Mouse (Mus musculus) liver, adult 2 months (tissue): ENCODE results near the gene Mmp9. TPM values are rescaled to one million over a fixed set of nuclear protein-coding genes. Genes with fewer than 3 reads are reported as not detected.

ENCODE experiments used
- DNase-seq: peaks from one replicate; pipeline ENCODE4 v3.0.0-alpha.2; 2011; ENCODE audit warnings: low read depth, low spot score; ENCODE audit errors: extremely low read depth
- H3K27ac ChIP-seq: fragments of 200-500 bp; replicated peaks from 2 replicates; pipeline ENCODE4 v1.5.1; 2012; ENCODE audit warnings: low read depth, mild to moderate bottlenecking, control low read depth, inconsistent platforms, low read length; ENCODE audit not compliant: insufficient read depth
- H3K27me3 ChIP-seq: fragments of 200-500 bp; 2 replicates; pipeline ENCODE4 v1.6.1; 2012; ENCODE audit warnings: mild to moderate bottlenecking, moderate library complexity, low read length, inconsistent platforms; ENCODE audit not compliant: control insufficient read depth, insufficient read depth
- H3K36me3 ChIP-seq: fragments of 200-500 bp; 2 replicates; pipeline ENCODE4 v1.6.1; 2012; ENCODE audit warnings: low read length, inconsistent platforms; ENCODE audit not compliant: control insufficient read depth, insufficient read depth
- H3K4me1 ChIP-seq: fragments of 200-500 bp; 2 replicates; pipeline ENCODE4 v1.6.1; 2011; ENCODE audit warnings: low read length; ENCODE audit not compliant: control insufficient read depth, insufficient read depth
- H3K4me3 ChIP-seq: fragments of 200-500 bp; 2 replicates; pipeline ENCODE4 v1.5.1; 2011; ENCODE audit warnings: low read depth, mild to moderate bottlenecking, control low read depth, low read length, moderate library complexity; ENCODE audit not compliant: insufficient read depth
- H3K79me2 ChIP-seq: fragments of 200-500 bp; 2 replicates; pipeline ENCODE4 v1.6.1; 2012; ENCODE audit warnings: inconsistent platforms, mild to moderate bottlenecking, low read length, moderate library complexity; ENCODE audit not compliant: control insufficient read depth, insufficient read depth
- H3K9ac ChIP-seq: fragments of 200-500 bp; 2 replicates; pipeline ENCODE4 v1.6.1; 2012; ENCODE audit warnings: low read depth, mild to moderate bottlenecking, control low read depth, inconsistent platforms, low read length
- CTCF ChIP-seq: fragments of 200-500 bp; IDR thresholded peaks from 2 replicates; pipeline ENCODE4 v1.5.1; 2011; ENCODE audit warnings: low read depth, low read length, control low read depth
- POLR2A ChIP-seq: fragments of 200-500 bp; IDR thresholded peaks from 2 replicates; pipeline ENCODE4 v1.6.1; 2011; ENCODE audit warnings: low read length, control low read depth; ENCODE audit not compliant: insufficient read depth; ENCODE audit errors: extremely low read depth
- WGBS: fragments of 180-500 bp; shearing (Covaris S2); methylation state at CpG from one replicate; pipeline ENCODE4 v1.1.7; 2018; 5-methylcytosine and 5-hydroxymethylcytosine counted together
- polyA plus RNA-seq: library from polyadenylated mRNA; depleted of rRNA; stranded (reverse); fragments of >200 nt; gene quantifications from 2 replicates; pipeline ENCODE4 v1.2.3, GENCODE M21; 2012
- total RNA-seq: library from RNA; depleted of rRNA; stranded (reverse); fragments of >200 nt; gene quantifications from 2 replicates; pipeline ENCODE4 v1.2.3, GENCODE M21; 2014

The Mmp9 gene
- total and polyA plus RNA-seq, 2 experiments: 0.55 to 0.65 TPM

GRCm38 (mm10) chr2:164952448-164952847 is 11.9 kb downstream of the Mmp9 start:
- H3K27me3 ChIP-seq: peaks cover 16% of the 10 kb centered on the region
- TF ChIP-seq CTCF: no peak; the same call in 1 of the 2 replicates
- TF ChIP-seq POLR2A: no peak
- H3K27ac ChIP-seq: no peak overlapping the region
- 39% methylated on average over 13 of the region's 13 CpGs for WGBS
- no peaks in the 10 kb centered on the region for H3K4me1 ChIP-seq
- no peaks in the 10 kb centered on the region for H3K36me3 ChIP-seq
- DNase-seq: no peak
- H3K4me3 ChIP-seq: no peak overlapping the region
- no peak overlapping the region for H3K9ac ChIP-seq
- no peaks in the 10 kb centered on the region for H3K79me2 ChIP-seq

- no peaks in the 10 kb centered on the region for H3K79me2 ChIP-seq
- H3K4me1 ChIP-seq: no peaks in the 10 kb centered on the region
- no peak overlapping the region for H3K4me3 ChIP-seq
- TF ChIP-seq CTCF: peak; percentile 94
- no peak for TF ChIP-seq POLR2A
- peak; percentile 43 for DNase-seq
- H3K9ac ChIP-seq: no peak overlapping the region
- no peak overlapping the region for H3K27ac ChIP-seq
- no peaks in the 10 kb centered on the region for H3K36me3 ChIP-seq
- peaks cover 16% of the 10 kb centered on the region for H3K27me3 ChIP-seq
- WGBS: 1% methylated on average over 21 of the region's 21 CpGs
Measured at GRCm38 (mm10) chr2:164953224-164953623, 12.6 kb downstream of the Mmp9 start.

GRCm38 (mm10) chr2:164955725-164956124 is 15.1 kb downstream of the Mmp9 start:
- H3K27me3 ChIP-seq: peaks cover 3% of the 10 kb centered on the region; the same call in 1 of the 2 replicates
- no peak for DNase-seq
- H3K4me1 ChIP-seq: no peaks in the 10 kb centered on the region
- no peak overlapping the region for H3K9ac ChIP-seq
- TF ChIP-seq CTCF: no peak
- WGBS: 73% methylated on average over 4 of the region's 4 CpGs
- no peak overlapping the region for H3K27ac ChIP-seq
- no peaks in the 10 kb centered on the region for H3K36me3 ChIP-seq
- H3K79me2 ChIP-seq: no peaks in the 10 kb centered on the region
- no peak overlapping the region for H3K4me3 ChIP-seq

GRCm38 (mm10) chr2:164956195-164956594 is 15.6 kb downstream of the Mmp9 start:
- no peak overlapping the region for H3K27ac ChIP-seq
- DNase-seq: no peak
- H3K4me1 ChIP-seq: no peaks in the 10 kb centered on the region
- H3K79me2 ChIP-seq: no peaks in the 10 kb centered on the region
- no peak overlapping the region for H3K4me3 ChIP-seq
- no peaks in the 10 kb centered on the region for H3K27me3 ChIP-seq
- no peak overlapping the region for H3K9ac ChIP-seq
- TF ChIP-seq POLR2A (no peak), CTCF (no peak)
- H3K36me3 ChIP-seq: no peaks in the 10 kb centered on the region
- WGBS: 67% methylated on average over 5 of the region's 5 CpGs

- Histone ChIP-seq H3K4me3 (no peak overlapping the region), H3K36me3 (no peaks in the 10 kb centered on the region), H3K27ac (no peak overlapping the region), H3K4me1 (no peaks in the 10 kb centered on the region), H3K9ac (no peak overlapping the region), H3K27me3 (no peaks in the 10 kb centered on the region), H3K79me2 (no peaks in the 10 kb centered on the region)
- no peak for DNase-seq
- TF ChIP-seq CTCF: no peak
- TF ChIP-seq POLR2A: no peak
- WGBS: 68% methylated on average over 9 of the region's 9 CpGs
Measured at GRCm38 (mm10) chr2:164957548-164958315, 17.2 kb downstream of the Mmp9 start.

GRCm38 (mm10) chr2:164960716-164961441 is 20.3 kb downstream of the Mmp9 start, which contains the start of gene Slc12a5:
Gene Slc12a5, plus strand, starts transcription at chr2:164960802.
- no peaks in the 10 kb centered on the region for H3K27me3 ChIP-seq

More at GRCm38 (mm10) chr2:164960716-164961441, 20.3 kb downstream of the Mmp9 start, which contains the start of gene Slc12a5:
- DNase-seq: peak; percentile 41
- H3K9ac ChIP-seq: peak within 1 kb of the TSS; percentile 76
- no peaks in the 10 kb centered on the region for H3K79me2 ChIP-seq
- no peak within 1 kb of the TSS for H3K27ac ChIP-seq
- no peaks in the 10 kb centered on the region for H3K4me1 ChIP-seq
- peak within 1 kb of the TSS; percentile 73 for H3K4me3 ChIP-seq
- TF ChIP-seq POLR2A: no peak
- TF ChIP-seq CTCF: no peak
- 5% methylated on average over 47 of the region's 54 CpGs for WGBS
- no peaks in the 10 kb centered on the region for H3K36me3 ChIP-seq
